Mouse (Mus musculus) thymus, adult 18-20 months (tissue): ENCODE measurements around the gene Irf2bp1.

ENCODE experiments used
- DNase-seq, 2 experiments: peaks; one replicate each; pipeline ENCODE4 v3.0.0; 2022; ENCODE audit warnings: mixed read lengths in 2 of 2

Gene Irf2bp1

GRCm38 (mm10) chr7:19001066-19001806 is 2.6 kb upstream of the Irf2bp1 start:
- DNase-seq, result peak; percentile 93 to 96

DNA sequence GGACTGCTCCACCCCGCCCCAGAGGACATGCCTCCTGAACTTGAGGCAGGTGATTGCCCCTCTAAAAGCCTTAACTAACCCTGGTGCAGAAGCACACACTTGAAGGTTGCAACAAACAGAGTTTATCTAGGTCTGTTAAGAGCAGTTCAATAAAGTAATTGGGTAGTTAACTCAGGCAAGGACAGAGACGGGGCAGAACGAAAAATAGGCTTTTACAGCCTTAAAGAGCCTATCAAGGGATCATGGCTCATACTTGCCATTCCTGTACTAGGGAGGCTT is 2.1 kb upstream of the Irf2bp1 start:
- no peak for DNase-seq

DNA sequence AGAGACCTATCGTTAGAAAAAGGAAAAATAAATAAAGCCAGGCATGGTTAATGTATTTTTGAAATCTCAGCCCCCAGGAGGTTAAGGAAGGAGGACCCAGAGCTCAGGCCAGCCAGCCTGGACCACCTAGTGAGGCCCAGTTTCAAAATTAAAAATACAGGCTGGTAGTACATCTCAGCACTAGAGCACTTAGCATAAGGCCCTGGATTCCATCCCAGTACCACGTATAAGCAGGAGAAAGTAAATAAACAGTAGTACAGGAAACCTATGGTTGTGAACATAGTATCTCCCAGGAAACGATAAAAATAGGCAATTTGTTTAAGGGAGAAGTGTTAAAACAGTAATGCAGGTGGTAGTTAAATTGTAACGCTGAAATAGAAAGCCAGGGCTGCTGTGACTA is 1.7 kb upstream of the Irf2bp1 start:
- DNase-seq, result no peak

GRCm38 (mm10) chr7:19002848-19003498 is 871 bp upstream of the Irf2bp1 start:
- peak; percentile 37 to 71 for DNase-seq

DNA sequence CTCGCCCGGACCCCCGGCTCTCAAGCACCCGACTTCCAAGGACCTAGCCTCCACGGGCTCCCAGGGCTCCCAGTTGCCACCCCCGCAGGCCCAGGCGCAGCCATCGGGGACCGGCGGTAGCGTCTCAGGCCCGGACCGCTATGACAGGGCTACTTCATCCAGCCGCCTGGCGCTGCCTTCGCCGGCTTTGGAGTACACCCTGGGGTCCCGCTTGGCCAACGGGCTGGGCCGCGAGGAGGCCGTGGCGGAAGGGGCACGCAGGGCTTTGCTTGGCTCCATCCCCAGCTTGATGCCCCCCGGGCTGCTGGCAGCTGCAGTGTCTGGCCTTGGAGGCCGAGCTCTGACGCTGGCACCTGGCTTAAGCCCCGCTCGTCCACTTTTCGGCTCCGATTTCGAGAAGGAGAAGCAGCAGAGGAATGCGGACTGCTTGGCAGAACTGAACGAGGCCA is 811 bp downstream of the Irf2bp1 start:
- DNase-seq, result no peak

DNA sequence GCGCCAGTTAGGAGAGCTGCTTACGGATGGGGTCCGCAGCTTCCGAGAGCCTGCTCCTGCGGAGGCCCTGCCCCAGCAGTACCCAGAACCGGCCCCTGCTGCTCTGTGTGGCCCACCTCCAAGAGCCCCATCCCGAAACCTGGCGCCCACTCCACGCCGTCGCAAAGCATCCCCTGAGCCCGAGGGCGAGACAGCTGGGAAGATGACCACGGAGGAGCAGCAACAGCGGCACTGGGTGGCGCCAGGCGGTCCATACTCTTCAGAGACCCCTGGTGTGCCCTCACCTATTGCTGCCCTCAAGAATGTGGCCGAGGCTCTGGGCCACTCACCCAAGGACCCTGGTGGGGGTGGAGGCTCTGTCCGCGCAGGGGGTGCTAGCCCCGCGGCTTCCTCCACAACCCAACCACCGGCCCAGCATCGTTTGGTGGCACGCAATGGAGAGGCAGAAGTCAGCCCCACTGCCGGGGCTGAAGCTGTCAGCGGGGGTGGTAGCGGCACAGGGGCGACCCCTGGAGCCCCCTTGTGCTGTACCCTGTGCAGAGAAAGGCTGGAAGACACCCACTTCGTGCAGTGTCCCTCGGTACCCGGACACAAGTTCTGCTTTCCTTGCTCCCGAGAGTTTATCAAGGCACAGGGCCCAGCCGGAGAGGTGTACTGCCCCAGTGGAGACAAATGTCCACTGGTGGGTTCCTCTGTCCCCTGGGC is 1.7 kb downstream of the Irf2bp1 start:
- no peak for DNase-seq

- peak; percentile 48 to 61 for DNase-seq
These were observed 2.6 kb downstream of the Irf2bp1 start for GRCm38 (mm10) chr7:19006476-19006875.

GRCm38 (mm10) chr7:19007026-19007977 is 3.5 kb downstream of the Irf2bp1 start:
- DNase-seq, result no peak

DNA sequence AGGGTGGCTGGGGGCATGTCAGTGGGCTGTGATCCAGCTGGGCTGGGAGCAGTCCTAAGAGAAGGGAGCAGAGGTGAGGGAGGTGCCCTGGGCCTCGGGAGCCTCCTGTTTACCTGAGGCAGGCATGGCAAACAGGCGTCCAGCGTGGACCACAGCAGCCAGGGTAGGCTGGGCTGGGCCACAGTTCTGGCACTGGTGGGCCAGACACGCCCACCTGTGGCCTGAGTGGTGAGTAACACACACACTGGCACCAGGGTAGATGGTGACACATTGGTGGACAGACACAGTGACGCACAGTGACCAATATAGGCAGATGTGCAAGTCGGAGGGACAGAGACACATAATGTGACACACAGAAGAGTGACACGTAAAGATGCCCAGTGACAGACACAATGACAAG is 6.7 kb downstream of the Irf2bp1 start:
- DNase-seq, result no peak

DNA sequence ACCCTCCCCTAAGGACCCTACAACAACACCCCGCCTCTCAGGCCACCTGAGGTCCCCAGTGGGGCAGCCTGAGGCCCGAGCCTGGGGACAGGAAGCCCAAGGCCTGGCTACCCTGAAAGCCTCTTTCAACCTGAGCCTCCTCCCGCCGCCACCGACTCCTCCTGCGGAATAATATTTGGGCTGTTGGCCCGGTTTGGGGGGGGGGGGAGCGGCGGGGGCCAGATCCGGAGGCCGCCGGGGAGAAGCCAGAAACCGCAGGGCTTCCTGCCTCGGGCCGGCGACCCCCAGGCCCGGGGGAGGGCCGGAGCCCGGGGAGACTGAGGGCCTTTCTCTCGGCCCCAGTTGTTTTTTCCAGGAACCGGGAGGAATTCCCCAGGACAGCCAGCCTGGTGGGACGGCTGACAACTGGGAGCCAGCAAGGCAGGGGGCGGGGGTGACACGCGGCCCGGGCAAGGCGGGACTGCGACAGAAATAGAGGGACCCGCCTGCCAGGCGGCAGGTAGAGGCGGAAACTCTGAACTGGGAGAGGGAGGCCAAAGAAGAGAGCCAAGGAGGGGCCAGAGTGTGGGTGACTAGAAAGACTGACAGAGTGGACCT is 8.3 kb downstream of the Irf2bp1 start:
- no peak for DNase-seq

- DNase-seq, result no peak
These were observed 9.0 kb downstream of the Irf2bp1 start for GRCm38 (mm10) chr7:19012882-19013281.

- no peak for DNase-seq
These were observed 10.6 kb downstream of the Irf2bp1 start for GRCm38 (mm10) chr7:19014452-19014851.

DNA sequence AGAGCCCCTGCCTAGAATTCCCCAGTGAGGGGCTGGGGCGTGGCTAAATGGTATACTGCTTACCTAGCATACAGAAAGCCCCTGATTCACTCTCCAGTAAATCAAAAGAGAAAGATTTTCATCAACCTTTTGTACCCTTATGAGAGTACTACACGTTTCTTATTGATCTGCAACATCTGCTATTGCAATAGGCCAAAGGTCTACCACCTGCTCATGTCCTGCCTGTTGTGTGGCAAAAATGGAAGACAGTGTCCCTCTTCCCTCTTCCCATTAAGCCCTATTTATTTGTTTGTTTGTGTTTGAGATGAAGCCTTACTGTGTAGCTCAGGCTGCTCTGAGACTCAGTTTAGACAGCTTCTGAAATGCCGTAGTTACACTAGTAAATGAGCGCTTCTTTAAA is 12.2 kb downstream of the Irf2bp1 start:
- DNase-seq, result no peak

DNA sequence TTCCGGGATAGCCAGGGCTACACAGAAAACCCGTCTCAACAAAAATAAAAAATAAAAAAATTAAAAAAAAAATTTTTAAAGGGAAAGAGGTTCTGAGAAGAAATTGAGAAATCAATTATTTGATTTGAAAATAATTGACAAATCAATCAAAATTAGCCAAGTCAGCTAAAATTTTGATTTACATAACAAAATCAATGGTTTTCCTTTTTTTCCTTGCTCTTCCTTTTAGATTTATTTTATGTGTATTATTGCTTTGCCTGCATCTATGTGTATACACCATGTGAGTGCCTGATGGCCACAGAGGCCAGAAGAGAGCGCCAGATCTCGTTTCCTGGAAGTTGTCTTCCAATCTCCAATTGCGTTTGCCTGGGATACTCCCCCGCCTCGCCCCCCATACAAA is 14.1 kb downstream of the Irf2bp1 start:
- DNase-seq, result no peak

DNA sequence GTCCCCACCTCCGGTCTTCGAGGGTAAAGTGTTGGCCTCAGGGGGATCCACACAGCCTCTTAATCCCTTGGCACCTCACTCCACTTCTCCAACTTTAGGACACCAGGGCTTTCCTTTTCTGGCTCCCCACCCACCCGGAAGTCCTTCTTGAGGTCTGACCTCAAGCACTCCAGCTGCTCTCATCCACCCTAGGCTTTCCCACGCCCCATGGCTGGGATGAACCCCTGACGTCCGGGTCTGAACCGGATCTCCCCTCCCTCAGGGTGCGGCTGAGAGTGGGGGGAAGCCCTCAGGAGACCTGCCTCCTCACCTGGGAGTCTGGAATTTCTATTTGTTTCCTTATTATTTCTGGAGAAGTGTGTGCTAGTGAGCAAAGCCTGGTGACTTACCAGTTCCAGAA is 17.2 kb downstream of the Irf2bp1 start:
- DNase-seq, result no peak

GRCm38 (mm10) chr7:19022189-19022958 is 18.5 kb downstream of the Irf2bp1 start:
- DNase-seq, result no peak

- DNase-seq, result peak; percentile 39 to 53
These were observed 19.5 kb downstream of the Irf2bp1 start, which contains the start of gene Foxa3 for GRCm38 (mm10) chr7:19023357-19023814. TSS of gene Foxa3 (minus strand) at chr7:19023538.

DNA sequence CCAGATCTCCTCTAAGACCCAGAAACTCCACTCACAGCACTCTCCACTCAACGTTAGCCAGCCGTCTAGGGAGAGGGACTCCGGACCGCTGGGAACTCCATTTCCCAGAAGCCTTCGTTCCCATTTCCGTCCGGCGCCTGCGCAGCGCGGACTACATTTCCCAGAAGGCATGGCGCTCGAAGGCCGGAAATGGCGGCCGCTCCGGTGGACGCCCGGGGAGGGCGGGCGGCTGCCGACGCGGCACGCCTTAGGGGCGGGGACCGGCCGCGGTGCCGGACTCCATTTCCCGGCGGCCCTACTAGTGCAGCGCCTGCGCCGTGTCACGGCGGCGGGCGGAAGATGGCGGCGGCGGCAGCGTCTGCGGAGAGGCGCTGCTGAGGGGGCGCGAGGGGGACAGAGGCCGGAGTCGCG is 20.3 kb downstream of the Irf2bp1 start, which contains the start of gene Sympk:
Gene Sympk (plus strand): TSS at position 282 of the 411 bp plus-strand sequence.
- peak; percentile 93 to 94 for DNase-seq

DNA sequence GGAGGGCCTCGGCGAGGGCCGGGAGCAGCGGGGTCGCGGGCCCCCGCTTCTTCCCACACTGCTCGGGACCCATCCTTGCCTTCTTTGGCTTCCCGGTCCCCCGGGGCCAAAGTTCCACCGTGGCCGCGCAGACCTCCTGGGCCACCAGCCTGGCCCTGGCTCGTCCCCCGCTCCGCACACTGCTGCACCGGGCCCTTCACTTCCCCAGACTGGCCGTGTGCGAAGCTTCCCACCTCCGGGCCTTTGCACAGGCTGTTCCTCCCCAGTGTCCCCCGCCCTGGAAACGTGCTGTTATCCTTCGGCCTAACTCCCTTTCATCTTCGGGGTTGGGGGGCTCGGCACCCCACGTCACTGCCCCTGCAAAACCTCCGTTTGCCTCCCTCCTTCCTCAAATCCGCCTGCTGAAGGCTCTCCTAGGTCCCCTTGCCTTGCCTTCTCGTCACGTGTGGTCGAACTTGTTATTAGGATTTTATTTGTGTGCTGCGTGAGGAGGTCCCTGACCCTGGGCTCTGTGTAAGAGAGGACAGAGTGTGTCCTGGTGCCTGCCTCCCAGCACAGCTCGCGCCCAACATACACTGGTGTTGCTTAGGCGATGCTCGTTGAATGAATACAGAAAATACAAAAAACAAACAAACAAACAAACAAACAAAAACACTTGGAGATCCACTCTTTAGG is 20.9 kb downstream of the Irf2bp1 start:
- DNase-seq, result peak; percentile 49 to 51

GRCm38 (mm10) chr7:19028067-19028466 is 24.2 kb downstream of the Irf2bp1 start:
- no peak for DNase-seq
